Mouse (Mus musculus) ES-Bruce4 (cell line): ENCODE measurements at regions not wholly inside any gene's neighbourhood (a gene's known extent, or its start where the extent isn't known, plus 50 kb on each side); places are given as distances from the start of the nearest gene placed in this dataset.

Experiments
- CTCF ChIP-seq: IDR thresholded peaks from one replicate; pipeline ENCODE4 v1.8.1; 2011; ENCODE audit warnings: low read depth, low read length
- EP300 ChIP-seq: IDR thresholded peaks from 2 replicates; pipeline ENCODE4 v1.6.1; 2011; ENCODE audit warnings: low read depth, low read length; ENCODE audit not compliant: insufficient read depth
- POLR2A ChIP-seq: IDR thresholded peaks from one replicate; pipeline ENCODE4 v1.8.1; 2011; ENCODE audit warnings: low read length; ENCODE audit not compliant: insufficient read depth

- TF ChIP-seq CTCF, result no peak
- TF ChIP-seq EP300, result no peak
- TF ChIP-seq POLR2A, result no peak
Measured at GRCm38 (mm10) chr11:18164025-18164423, 210.3 kb upstream of the Etaa1 start.
